Mouse (Mus musculus): Measurements from ENCODE around the gene Uspl1. TPM values are rescaled to one million over a fixed set of nuclear protein-coding genes. Genes with fewer than 3 reads are reported as not detected.

The Uspl1 gene
- polyA plus RNA-seq (2012; rRNA removed): 30.6 and 31.1 TPM in 2 replicates

GRCm38 (mm10) chr5:149184104-149184843 is at the start of gene Uspl1, which contains the start of gene Hmgb1:
TSS of gene Uspl1 (plus strand) at chr5:149184350.
TSS of gene Hmgb1 (minus strand) at chr5:149184489.

GRCm38 (mm10) chr5:149264405-149264804 is 80.3 kb downstream of the Uspl1 start, which contains the start of gene Alox5ap:
TSS of gene Alox5ap (plus strand) at chr5:149264767.

Other genes with a start within 250 kb of the Uspl1 start
- gene Gm42791, start 189.2 kb upstream of the Uspl1 start, polyA plus RNA-seq (2012; rRNA removed): not detected in 2 replicates
- gene Hmgb1, start 139 bp downstream of the Uspl1 start, polyA plus RNA-seq (2012; rRNA removed): 353 and 367 TPM in 2 replicates
- gene Alox5ap, start 80.4 kb downstream of the Uspl1 start, polyA plus RNA-seq (2012; rRNA removed): 14.3 and 15.1 TPM in 2 replicates
- 1.9 and 2.5 TPM in 2 replicates for gene Medag, start 227.4 kb downstream of the Uspl1 start, polyA plus RNA-seq (2012; rRNA removed)

All from central nervous system, embryonic 18 days (tissue).